Mouse (Mus musculus): ENCODE data around the gene Exoc4.

Gene Exoc4

DNA sequence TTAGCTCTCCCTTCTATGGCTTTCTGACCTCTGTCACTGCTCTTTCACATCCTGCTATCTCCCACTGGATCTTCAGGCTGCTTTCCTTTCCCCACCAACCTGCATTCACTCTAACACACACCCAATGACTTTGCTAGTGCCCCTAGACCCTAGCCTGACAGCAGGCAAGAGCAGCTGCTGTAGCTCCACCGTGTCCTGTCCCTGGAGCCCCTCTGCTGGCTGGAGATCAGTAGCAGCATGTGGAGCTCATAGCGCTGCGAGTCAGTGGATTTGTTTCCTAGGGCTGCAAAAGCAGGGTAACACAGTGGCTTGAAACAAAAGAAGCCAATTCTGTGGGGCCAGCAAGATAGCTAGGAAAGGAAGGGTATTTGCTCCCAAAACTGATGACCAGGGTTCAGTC lies 515.1 kb downstream of the Exoc4 start:
- no peak for DNase-seq (ENCODE audit: low spot score)

DNA sequence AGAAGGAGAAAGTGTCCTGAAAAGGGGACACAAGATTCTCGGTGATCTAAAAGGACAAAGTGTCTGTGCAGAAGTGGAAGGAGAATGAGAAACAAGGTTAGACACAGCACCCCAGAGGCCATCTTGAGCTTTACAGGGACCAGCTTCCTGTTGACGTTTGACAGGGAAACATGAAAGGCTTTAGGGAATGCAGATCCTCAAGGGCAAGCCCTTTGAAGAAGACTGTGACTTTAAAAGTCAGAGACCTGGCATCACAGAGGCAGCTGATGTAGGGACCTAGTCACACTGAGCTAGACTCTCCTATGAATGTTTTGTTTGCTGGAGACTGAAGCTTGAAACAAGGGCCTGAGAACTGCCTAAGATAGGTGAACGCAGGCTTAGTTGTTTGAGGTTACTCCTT lies 520.4 kb downstream of the Exoc4 start:
- DNase-seq (ENCODE audit: low spot score) = no peak

DNA sequence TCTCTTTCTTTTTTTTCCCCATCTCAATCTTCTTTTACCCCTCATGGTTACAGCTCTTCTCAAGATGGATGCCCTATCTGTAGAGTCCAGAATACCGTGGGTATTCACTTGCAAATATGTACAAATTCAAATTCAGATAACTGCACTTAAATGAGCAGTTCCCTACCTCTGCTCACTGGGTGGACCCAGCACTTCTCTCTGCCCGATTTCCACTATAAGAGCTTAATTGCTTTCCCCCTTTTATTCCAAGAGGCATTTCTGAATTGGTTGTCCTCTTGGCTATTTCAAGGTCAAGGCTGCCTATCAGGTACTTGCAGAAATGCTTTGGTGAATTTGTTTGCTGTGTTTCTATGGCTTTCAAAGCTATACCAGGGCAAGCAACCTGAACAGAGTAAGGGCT lies 521.1 kb downstream of the Exoc4 start:
- DNase-seq (ENCODE audit: low spot score) = no peak

DNA sequence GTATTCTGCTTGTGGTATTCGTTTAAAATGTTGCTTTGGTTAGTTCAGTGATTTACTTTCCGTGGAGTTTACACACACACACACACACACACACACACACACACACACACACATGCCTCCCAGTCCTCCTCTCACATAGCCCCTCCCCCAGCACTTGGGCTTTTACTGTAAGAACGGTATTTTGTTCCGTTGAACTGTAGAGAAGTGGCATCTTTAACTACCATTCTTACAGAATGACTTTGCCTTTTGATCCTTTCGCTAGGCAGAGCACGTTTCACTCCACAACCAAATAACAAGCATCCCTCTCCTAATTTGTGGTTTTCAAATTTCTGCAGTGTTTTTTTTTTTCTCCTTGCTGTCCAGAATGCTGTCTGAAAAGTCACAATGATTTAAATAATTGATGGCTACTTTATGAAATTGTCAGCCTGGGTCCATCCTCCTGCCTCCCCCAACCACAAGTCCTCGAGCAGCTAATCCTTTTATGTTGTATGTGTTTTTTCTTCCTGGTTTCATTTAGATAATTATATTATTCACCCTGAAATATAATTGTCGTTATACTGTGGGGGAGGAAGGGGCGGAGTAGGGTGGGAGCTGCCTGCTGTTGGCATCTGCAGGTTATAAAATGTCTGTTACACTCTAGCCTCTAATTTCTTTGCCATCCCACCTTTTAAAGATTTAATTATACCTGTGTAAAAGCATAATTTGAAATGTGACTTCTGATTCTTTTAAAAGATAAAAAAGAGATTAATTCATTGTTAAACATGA lies 523.8 kb downstream of the Exoc4 start:
- no peak for DNase-seq (ENCODE audit: low spot score)

DNA sequence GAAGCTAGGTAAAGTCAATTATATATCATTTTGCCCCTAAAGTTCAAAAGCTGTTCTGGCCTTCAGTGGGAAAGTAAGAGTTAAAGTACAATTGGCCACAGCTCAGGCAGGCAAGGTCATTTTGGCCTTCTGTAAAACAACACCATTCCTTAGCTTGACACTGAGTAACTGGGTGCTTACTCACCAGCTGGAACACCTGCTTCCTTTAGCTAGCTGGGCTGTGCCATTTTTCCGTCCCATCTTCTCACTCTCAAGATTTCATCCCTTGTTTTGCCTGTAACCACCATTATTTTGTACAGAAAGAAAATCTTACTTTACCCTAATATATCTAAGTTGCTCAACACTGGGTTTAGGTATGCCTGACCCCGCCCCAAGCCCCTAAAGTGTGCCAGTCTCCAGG lies 543.7 kb downstream of the Exoc4 start:
- DNase-seq (ENCODE audit: low spot score) = no peak

DNA sequence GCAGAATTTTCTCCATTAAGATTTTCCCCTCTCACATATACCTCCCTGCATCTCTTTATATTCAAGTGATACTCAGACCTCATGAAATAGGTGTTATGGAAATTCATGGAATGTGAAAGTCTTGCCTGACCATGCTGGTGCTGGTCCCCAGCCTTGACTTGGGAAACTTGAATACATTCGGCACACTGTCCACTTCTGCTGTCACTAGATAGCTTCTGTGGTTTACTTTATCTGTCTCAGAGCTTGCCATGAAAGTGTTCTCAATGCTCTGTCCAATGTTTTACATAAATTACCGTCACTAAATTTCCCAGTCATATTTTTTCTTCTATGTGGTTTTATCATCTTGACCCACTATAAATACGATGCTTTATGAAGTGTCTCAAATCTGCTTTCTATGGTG lies 552.4 kb downstream of the Exoc4 start:
- DNase-seq (ENCODE audit: low spot score) = no peak

DNA sequence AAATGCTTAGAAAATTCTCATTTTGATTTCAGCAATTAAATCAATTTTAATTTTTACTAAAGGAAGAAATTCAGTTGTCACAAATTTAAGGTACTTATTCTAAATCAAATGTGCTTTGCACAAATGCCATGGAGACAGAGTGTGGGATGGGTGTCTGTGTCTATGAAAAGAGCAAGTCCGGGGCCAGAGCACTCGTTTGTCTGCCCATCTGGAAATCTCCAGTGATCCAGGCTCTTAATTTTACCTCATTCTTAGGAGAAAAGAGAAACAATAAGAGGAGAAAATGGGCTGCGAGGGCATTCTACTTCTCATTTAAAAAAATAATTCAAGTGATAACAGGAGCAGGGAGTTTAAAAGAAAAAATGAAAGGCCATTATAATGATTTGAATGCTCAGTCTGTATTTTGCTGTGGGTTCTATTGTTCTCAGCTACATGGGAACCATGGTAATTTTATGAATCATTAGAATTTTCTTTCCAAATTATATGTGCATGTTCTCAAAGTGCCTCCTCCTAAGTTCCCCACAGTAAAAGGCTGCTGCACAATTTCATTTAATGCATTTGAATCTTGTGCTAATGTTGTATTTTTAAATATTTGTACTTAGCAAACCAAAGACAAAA lies 554.7 kb downstream of the Exoc4 start:
- no peak for DNase-seq (ENCODE audit: low spot score)

DNA sequence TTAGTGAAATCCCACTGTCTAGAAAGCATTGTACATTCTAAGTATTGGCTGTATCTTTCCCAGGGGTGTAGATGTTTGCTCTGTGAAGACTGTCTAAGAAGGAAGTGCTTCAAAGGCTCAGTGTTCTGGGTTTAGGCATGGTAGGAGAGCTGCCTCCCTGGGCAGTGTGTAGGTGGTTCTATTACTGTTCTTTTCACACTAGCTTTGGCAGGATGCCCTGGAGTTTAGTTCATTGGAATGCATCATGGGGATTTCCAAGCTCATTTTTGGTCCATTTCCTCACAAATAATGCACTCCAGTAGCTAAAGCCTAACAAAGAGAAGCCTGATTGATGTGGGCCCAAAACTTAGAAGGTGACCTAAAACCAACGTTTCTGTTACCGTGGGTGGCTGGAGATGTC lies 555.9 kb downstream of the Exoc4 start:
- DNase-seq (ENCODE audit: low spot score) = no peak

DNA sequence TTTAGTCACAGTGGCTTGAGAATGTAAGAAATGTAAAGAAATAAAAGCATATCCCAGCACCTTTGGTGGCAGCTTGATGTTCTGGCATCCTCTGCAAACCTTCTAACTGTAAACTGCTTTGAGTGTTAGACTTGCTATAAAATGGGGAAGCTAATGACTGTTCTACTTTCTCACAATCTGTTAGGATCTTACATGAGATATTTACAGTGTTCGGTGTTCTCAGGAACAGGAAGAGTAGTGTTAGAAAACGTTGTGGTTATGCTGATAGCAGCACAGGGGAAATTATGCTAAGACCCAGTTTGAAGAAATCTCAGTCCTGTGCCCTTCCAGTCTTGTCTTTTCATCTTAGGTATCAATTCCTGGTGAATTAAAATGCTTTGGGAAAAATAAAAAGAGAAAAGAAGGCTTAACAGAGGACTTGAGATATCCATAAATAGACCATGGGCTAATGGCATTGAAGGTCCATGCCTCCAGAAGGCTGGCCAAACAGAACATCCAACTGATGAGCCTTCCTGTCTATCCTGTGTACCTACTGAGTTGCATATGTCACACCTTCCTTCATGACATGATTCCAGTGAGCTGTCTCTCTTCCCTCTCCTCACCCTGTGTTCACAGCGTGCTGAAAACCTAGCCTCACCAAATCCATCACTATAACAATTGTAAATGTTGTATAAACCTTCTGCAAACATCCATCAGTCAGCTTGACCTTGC lies 557.3 kb downstream of the Exoc4 start:
- no peak for DNase-seq (ENCODE audit: low spot score)

DNA sequence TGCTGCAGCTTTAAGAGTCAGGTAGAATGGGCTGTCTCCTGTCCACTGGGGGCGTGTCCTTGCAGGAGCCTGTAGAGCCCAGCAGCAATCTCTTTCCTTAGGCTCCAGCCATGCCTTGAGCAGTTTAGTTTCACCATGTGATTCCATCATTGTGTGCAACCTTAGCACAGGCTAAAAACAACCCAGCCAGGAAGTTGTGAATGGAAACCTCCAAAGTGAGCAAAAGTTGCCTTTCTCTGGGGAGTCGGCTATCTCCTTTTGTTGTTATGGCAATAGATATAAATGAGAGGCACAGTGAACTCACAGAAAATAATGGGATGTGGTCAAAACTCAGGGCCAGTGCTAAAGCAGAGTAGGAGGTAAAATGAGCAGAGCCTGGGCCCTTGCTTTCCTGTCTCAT lies 565.5 kb downstream of the Exoc4 start:
- DNase-seq (ENCODE audit: low spot score) = no peak

DNA sequence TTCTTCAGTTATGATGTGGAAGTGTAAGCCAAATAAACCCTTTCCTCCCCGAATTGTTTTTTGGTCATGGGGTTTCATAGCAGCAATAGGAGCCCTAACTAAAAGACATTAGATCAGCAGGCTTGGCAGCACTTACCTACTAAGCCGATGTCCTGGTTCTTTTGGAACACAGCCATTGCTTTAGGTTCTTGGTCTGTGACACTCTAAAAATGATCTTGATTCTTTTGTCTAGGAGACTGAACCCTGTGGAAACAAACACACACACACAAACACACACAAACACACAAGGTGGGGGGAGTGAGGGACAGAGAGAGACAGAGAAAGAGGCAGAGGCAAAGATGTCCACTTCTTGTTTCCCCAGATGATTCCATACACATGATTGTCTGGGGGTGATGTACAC lies 574.3 kb downstream of the Exoc4 start:
- no peak for DNase-seq (ENCODE audit: low spot score)

DNA sequence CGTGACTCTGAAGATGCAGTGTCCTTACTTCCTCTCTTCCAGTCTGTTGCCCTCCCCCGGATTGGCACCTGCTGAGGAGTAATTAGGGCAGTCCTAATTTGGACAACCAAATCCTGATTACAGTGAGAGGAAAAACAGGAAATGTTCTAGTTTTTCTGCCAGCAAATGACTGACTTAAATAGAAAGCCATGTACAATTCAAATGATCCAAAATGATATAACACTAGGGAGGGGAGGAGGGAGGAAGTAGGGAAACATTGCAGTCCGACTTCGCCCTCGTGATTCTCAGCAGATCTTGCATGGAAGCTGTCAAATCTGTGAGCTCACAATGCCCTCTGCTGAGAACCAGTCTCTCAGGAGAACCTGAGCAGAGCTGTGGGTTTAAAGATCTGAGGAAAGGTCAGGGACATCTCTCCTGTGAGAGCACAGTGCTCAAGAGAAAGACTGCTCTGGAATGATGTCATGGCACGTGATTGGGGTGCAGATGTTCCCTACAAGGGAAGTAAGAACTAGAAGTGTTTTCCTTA lies 575.0 kb downstream of the Exoc4 start:
- no peak for DNase-seq (ENCODE audit: low spot score)

DNA sequence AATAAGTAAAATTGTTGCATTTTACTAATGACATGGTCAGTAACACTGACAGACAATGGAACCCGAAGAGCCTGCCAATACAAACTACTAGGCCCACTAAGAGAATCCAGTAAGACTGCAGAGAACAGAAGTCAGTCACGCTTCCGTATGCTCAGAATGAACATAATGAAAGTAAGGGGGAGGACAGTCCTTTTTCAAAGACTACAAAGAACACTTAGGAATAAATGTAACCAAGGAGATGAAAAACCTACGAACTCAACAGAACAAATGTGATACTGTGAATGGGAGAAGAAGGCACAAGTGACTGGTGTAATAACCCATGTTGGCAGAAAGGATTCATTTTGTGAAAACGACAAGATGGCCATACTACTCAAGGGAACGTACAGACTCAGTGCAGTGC lies 579.6 kb downstream of the Exoc4 start:
- no peak for DNase-seq (ENCODE audit: low spot score)

DNA sequence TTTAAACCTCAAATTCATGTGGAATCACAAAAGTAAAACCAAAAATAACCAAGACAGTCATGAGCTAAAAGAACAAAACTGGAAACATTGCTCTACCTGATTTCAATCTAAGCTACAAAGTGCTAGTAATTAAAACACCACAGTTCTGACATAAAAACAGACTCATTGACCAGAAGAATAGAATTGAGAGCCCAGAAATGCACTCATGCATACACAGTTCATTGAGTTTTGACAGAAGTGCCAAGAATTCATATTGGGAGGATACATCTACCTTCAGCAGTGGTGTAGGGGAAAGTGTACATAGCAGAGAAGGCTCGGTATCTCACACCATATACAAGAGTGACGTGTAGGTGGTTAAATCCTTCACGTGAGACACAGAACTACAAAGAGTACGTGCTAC lies 580.4 kb downstream of the Exoc4 start:
- no peak for DNase-seq (ENCODE audit: low spot score)

DNA sequence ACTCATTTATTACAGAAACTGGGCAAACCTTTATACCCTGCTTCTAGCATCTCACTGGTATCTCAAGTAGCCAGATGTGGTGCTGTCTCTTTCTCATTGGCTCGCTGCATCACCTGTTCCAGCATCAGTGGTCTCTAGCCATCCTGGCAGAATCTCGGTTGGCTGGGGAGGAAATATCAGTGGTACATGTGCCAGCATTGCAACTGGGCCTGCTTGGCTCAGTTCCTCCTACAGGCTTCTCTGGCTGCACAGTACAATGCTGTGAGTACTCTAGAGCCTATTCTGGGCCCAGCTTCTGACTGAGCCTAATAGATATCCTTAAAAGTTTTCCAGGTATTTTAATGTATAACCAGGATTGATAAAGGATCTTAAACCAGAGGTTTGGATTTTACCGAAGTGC lies 582.4 kb downstream of the Exoc4 start:
- no peak for DNase-seq (ENCODE audit: low spot score)

DNA sequence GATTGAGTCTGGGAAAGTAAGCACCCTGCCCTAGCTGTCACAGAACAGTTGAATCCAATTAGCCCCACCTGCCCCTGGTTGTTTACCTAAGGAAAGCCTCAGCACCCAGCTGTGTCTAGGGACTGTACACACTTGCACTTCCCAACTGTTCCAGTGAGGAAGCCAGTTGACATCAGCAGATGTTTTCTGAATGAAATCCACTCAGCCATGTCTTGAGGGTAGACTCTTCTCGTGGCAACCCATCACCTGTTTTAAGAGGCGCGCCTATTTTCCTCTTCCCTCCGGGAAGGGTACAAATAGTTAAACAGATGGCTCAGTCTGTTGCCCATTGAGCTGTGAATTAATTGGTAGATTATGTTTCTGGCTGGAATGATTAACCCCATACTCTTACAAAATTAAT lies 584.1 kb downstream of the Exoc4 start:
- no peak for DNase-seq (ENCODE audit: low spot score)

DNA sequence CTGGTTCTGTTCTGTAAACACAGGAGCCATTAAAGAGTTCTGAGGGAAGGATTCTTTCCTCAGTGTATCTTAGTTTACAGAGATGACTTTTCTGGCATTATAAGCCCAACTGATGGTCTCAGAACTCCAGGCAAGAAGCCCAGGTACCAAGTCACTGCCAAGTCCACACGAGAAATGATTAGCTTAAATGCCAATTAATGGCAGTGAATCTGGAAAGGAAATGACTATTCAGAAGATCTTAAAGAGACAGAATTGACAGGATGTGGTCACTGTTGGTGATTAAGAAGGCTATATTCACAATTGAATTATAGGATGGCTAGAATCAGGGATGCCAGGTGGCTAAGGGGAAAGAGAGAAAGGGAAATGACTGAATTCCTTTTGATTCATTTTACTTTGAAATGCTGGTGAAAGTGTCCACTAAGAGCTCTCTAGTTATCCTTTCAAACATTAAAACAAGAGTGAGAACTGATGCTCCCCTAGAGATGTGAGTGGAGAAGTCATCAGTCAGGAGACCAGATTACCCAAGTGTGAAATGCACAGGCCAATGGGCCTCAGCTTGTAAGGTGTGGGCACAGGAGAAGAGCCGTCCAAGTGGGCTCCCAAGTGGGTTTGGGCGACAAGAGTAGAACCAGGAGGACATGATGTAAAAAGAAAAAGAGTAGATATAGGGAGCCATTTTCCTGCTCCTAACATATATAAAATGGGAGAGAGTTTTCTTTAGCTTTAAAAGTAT lies 587.3 kb downstream of the Exoc4 start:
- no peak for DNase-seq (ENCODE audit: low spot score)

DNA sequence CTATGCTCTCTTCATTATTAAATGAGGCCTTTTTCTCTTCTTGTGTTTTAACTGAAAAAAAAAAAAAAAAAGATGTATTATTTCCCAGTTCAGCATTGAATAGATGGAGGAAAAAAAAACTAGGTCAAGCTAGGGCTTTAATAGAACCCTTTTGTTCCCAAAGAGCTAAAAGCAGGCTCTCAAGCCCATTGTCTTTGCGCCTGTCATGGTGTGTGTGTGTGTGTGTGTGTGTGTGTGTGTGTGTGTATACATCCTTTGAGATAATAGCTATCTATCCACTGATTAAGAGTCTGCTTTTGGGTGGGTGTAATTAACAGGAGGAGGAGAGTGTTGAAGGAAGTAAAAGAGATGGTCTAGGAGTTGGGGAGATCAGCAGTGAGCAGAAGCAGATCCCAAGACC lies 594.0 kb downstream of the Exoc4 start:
- no peak for DNase-seq (ENCODE audit: low spot score)

DNA sequence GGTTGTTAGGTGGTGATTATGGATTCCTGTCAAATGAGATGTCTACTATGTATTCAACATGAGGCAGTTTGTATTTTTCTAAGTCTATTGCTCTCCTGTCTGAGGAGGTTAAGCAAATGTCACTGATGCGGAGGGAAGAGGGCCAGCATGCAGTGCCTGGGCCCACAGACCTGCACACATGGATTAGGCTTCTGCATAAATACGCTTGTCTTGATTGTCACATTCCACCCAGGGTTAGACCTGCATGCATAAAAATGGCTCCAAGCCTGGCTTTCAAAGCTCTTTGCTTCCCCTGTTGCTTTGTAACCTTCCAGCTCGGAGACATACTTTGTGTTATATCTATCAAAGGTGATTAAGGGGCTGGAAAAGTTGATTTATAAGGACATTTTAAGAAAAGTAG lies 610.2 kb downstream of the Exoc4 start:
- no peak for DNase-seq (ENCODE audit: low spot score)

DNA sequence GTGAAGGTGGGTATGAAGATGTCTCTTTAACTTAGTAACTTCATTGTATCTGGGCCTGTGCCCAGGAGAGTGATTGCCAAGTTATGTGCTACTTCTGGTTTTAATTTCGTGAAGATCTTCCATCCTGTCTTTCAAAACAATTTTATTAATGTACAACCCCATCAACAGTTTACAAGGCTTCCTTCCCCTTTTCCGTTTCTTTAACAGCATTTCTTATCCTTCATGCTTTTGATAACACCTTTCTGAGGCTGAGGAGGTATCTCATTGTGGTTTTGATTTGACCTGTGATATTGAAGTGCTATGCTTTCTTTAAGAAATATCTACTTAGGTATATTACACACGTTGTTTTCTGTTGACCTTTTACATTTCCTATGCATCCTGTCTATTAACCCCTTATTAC lies 616.9 kb downstream of the Exoc4 start:
- no peak for DNase-seq (ENCODE audit: low spot score)

DNA sequence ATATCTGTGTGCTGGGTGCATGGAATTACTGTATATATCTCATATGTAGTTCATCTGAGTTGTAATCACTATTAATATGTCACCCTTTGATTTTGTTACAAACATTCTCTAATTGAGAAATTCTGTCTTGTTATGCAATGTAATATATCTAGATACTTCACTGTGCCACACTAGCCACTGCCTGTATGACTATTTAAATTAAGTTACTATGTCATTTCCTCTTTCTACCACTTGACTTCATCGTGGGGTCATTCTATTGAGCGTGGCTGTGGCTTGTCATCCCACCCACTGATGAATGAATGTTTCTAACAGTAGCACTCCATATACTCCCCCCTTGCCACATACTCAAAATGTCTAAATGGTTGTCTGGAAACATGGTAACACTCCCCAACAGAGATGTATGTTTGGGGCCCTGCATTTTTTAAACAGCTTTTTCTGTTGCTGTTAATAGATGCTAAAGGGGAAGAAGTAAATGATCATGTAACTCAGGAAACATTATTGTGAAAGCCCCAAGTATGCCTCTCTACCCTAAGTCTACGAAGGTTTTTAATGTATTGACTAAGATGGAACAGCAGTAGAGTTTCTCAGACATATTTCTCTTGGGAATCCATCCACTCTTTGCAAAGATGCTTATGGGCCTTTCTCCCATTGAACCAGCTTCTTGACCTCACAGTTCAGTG lies 618.2 kb downstream of the Exoc4 start:
- DNase-seq (ENCODE audit: low spot score) = no peak

DNA sequence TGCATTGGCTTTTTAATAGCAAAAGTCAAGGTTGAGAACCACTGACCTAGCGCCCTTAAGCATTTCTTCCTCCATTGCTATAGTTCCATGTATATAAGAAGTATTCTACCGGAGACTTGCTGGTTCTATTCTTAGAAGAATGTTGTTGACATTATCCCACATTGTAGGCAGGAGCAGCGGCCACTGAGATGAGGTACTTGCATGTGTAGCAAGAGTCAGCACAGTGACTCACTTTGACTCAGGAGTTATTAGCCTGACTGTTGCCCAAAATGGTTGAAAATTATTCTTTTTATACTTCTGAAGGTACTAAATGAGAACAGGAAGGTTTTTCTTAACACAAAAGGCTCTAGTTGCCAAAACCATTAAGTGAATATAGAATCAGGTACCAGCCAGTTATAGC lies 620.4 kb downstream of the Exoc4 start:
- no peak for DNase-seq (ENCODE audit: low spot score)

Data from ovary, postnatal 14 days (tissue).